Mouse (Mus musculus) embryonic facial prominence, embryonic 13.5 days (tissue): ENCODE results near the gene Ncbp3. TPM values are rescaled to one million over a fixed set of nuclear protein-coding genes. Genes with fewer than 3 reads are reported as not detected.
A peak's percentile ranks its signal among the peaks of the same experiment; 100 is the strongest.

Experiments
- ATAC-seq: fragments of 200-750 bp; cut with Nextera tagmentation; 2 replicates; pipeline ENCODE4 v1.8.0; 2017; ENCODE audit warnings: low read depth; ENCODE audit not compliant: insufficient number of reproducible peaks, insufficient read depth, low FRiP score, low TSS enrichment
- H3K27ac ChIP-seq: fragments of 300-500 bp; sonication (generic); 2 replicates; pipeline ENCODE4 v1.5.1; 2015; ENCODE audit warnings: moderate library complexity, mild to moderate bottlenecking, inconsistent platforms
- H3K27me3 ChIP-seq: fragments of 300-500 bp; sonication (generic); 2 replicates; pipeline ENCODE4 v1.6.1; 2015; ENCODE audit warnings: mild to moderate bottlenecking, inconsistent platforms
- H3K36me3 ChIP-seq: fragments of 300-500 bp; sonication (generic); 2 replicates; pipeline ENCODE4 v1.6.1; 2015; ENCODE audit warnings: mild to moderate bottlenecking, inconsistent platforms
- H3K4me1 ChIP-seq: fragments of 300-500 bp; sonication (generic); 2 replicates; pipeline ENCODE4 v1.6.1; 2015; ENCODE audit warnings: inconsistent platforms
- H3K4me2 ChIP-seq: fragments of 300-500 bp; sonication (generic); 2 replicates; pipeline ENCODE4 v1.6.1; 2015; ENCODE audit warnings: moderate library complexity, mild to moderate bottlenecking, inconsistent platforms
- H3K4me3 ChIP-seq: fragments of 300-500 bp; sonication (generic); 2 replicates; pipeline ENCODE4 v1.5.1; 2015; ENCODE audit warnings: mild to moderate bottlenecking, inconsistent platforms
- H3K9ac ChIP-seq: fragments of 300-500 bp; sonication (generic); 2 replicates; pipeline ENCODE4 v1.6.1; 2015; ENCODE audit warnings: mild to moderate bottlenecking, inconsistent platforms
- H3K9me3 ChIP-seq: fragments of 300-500 bp; sonication (generic); 2 replicates; pipeline ENCODE4 v1.6.1; 2016; ENCODE audit warnings: inconsistent platforms
- WGBS: fragments of 180-500 bp; shearing (Covaris S2); methylation state at CpG from one replicate; pipeline ENCODE4 v1.1.7; 2015; ENCODE audit warnings: mixed read lengths; 5-methylcytosine and 5-hydroxymethylcytosine counted together
- polyA plus RNA-seq: library from polyadenylated mRNA; unstranded; fragments of >200 nt; fragmentation: Nextera tagmentation; extraction: Ambion mirVana; gene quantifications from 2 replicates; pipeline ENCODE4 v1.2.1, GENCODE M21; 2015

Ncbp3 gene
- polyA plus RNA-seq, 1 experiment from 2014 or later: 14.4 TPM

DNA sequence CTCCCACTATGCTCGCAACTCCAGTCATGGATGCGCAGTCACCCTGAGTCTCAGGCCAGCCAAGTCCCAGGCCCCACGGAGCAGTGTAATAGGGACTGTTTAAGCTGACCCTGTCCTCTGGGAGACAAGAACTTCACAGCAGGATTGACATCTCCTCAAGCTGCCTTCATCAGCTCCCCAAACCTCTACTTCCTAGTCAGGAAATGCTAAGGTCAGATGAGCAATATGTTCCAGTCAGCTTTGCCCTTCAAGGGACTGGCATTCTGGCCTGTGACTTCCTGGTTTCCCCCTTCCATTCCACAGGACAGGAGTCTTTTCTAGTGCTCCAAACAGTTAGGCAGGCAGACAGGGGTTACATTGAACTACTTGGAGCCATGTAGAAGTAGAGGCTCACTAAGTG is 62.4 kb downstream of the Ncbp3 start:
- Histone ChIP-seq H3K4me2 (no peak overlapping the region), H3K27ac (no peak overlapping the region), H3K4me3 (no peak overlapping the region), H3K4me1 (no peaks in the 10 kb centered on the region), H3K9ac (no peak overlapping the region), H3K27me3 (no peaks in the 10 kb centered on the region), H3K9me3 (no peaks in the 10 kb centered on the region), H3K36me3 (no peaks in the 10 kb centered on the region)
- no peak for ATAC-seq
- WGBS: 84% methylated on average over 3 of the region's 3 CpGs

- Histone ChIP-seq H3K4me2 (no peak overlapping the region), H3K9ac (no peak overlapping the region), H3K4me1 (no peaks in the 10 kb centered on the region), H3K36me3 (no peaks in the 10 kb centered on the region), H3K27ac (no peak overlapping the region), H3K27me3 (no peaks in the 10 kb centered on the region), H3K9me3 (no peaks in the 10 kb centered on the region), H3K4me3 (no peak overlapping the region)
- ATAC-seq: no peak
- WGBS: 74% methylated on average over 6 of the region's 6 CpGs
Measured at GRCm38 (mm10) chr11:73111414-73111813, 63.8 kb downstream of the Ncbp3 start.

- no peak overlapping the region for H3K4me2 ChIP-seq
- H3K4me3 ChIP-seq: no peak overlapping the region
- H3K9me3 ChIP-seq: no peaks in the 10 kb centered on the region; the same call in 1 of the 2 replicates
- no peaks in the 10 kb centered on the region for H3K27me3 ChIP-seq
- 99% methylated on average over 6 of the region's 6 CpGs for WGBS
- H3K9ac ChIP-seq: no peak overlapping the region
- no peak for ATAC-seq
- no peaks in the 10 kb centered on the region for H3K4me1 ChIP-seq
- no peak overlapping the region for H3K27ac ChIP-seq
- H3K36me3 ChIP-seq: peaks cover 10% of the 10 kb centered on the region; the same call in 1 of the 2 replicates
Measured at GRCm38 (mm10) chr11:73126495-73126894, 78.9 kb downstream of the Ncbp3 start.

DNA sequence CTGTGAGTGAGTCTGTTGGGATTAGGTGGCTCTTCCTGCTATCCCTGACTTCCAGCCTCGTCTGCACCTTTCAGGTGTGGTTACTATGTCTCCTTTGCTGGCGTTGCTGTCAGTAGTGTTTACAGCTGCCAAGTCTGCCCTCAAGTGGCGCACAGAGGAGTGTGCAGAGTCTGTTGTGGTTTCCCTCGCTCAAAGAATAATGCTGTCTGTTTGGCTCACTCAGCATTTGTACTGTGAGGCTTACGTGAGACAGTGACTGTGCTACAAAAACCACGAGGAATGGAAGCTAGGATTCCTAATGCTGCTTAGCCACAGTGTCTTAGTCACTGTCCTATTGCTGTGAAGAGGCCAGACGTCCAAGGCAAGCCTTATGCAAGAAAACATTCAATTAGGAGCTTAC is 83.4 kb downstream of the Ncbp3 start:
- Histone ChIP-seq H3K27me3 (no peaks in the 10 kb centered on the region), H3K9ac (no peak overlapping the region), H3K4me3 (no peak overlapping the region), H3K4me2 (no peak overlapping the region), H3K27ac (no peak overlapping the region), H3K36me3 (peaks cover 39% of the 10 kb centered on the region), H3K9me3 (no peaks in the 10 kb centered on the region), H3K4me1 (peaks cover 17% of the 10 kb centered on the region)
- no peak for ATAC-seq
- WGBS: 79% methylated on average over 7 of the region's 7 CpGs

DNA sequence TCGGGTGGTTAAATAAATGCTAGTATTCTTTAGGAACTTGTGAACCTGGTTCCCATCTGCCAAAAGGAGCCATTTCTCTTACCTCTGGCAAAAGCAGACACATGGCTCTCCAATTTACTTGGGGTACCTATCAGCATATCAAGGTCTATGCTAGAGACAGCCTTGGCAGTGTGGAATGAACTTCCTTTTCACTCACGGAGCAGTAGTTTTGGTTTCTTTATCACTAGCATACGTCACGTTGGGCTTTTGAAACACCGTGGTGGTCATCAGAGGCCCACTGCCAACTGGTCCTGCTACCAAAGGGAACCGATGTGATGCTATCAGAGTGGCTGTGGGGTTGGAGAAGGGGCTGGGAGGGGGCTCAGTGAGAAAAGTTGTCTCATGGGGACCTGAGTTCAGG is 85.4 kb downstream of the Ncbp3 start:
- Histone ChIP-seq H3K4me1 (peaks cover 33% of the 10 kb centered on the region), H3K27me3 (no peaks in the 10 kb centered on the region), H3K4me2 (no peak overlapping the region), H3K4me3 (no peak overlapping the region), H3K9ac (no peak overlapping the region), H3K36me3 (peaks cover 41% of the 10 kb centered on the region), H3K9me3 (no peaks in the 10 kb centered on the region), H3K27ac (no peak overlapping the region)
- ATAC-seq: no peak
- WGBS: 94% methylated on average over 6 of the region's 6 CpGs

DNA sequence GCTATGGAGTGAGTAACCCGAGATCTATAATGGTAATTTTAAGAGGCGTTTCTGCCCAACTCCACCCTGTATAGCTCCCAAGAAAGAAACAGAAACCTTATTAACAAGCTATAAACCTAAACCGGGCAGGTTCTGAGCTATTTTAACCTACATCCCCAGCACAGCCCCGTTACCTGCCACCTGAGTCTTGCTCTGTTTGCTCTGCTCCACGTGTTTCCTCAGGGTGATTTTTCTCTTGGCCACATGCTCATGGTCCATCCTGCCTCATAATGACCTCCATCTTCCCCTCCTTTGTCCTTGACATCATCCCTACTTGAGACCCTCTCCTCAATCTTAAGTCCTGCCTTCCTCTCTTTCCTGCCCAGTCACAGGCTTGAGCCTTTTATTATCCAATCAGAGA is 86.6 kb downstream of the Ncbp3 start:
- Histone ChIP-seq H3K9me3 (no peaks in the 10 kb centered on the region), H3K4me1 (peaks cover 33% of the 10 kb centered on the region), H3K4me3 (no peak overlapping the region), H3K27me3 (no peaks in the 10 kb centered on the region), H3K27ac (no peak overlapping the region), H3K9ac (no peak overlapping the region), H3K36me3 (peaks cover 39% of the 10 kb centered on the region), H3K4me2 (peak overlapping the region; percentile 12)
- WGBS: 81% methylated on average over 5 of the region's 5 CpGs
- no peak for ATAC-seq

GRCm38 (mm10) chr11:73136587-73136986 is 89.0 kb downstream of the Ncbp3 start:
- H3K4me3 ChIP-seq: peak overlapping the region; percentile 89
- peak overlapping the region; percentile 88; the same call in 1 of the 2 replicates for H3K9ac ChIP-seq
- H3K27me3 ChIP-seq: no peaks in the 10 kb centered on the region
- H3K36me3 ChIP-seq: peaks cover 32% of the 10 kb centered on the region
- no peak for ATAC-seq
- H3K27ac ChIP-seq: no peak overlapping the region
- 88% methylated on average over 6 of the region's 6 CpGs for WGBS
- H3K9me3 ChIP-seq: no peaks in the 10 kb centered on the region
- H3K4me1 ChIP-seq: peaks cover 33% of the 10 kb centered on the region
- H3K4me2 ChIP-seq: peak overlapping the region; percentile 87

DNA sequence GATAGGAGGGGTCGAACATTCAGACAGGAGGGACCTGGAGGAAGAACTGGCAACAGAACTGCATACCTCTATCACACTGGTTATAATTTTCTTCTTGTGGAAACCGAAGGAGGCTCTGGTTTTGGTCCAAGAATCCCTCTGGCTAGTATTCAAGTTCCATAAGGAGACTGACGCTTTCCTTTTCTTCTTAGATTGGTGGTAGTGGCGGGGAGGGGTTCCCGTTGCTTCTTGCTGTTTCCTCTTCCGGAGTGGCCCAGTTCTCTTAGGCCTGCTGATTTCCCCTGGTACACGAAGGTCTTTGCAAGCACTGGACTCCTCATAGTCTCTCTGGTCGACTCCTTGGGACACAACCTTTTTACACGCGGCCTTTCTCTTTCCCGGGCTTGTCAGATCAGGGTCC is 89.5 kb downstream of the Ncbp3 start:
- Histone ChIP-seq H3K4me2 (peak overlapping the region; percentile 87), H3K36me3 (peaks cover 32% of the 10 kb centered on the region), H3K4me3 (peak overlapping the region; percentile 89), H3K27ac (no peak overlapping the region), H3K9me3 (no peaks in the 10 kb centered on the region), H3K27me3 (no peaks in the 10 kb centered on the region), H3K9ac (peak overlapping the region; percentile 88), H3K4me1 (peaks cover 33% of the 10 kb centered on the region)
- WGBS: 38% methylated on average over 11 of the region's 11 CpGs
- ATAC-seq: no peak

- Histone ChIP-seq H3K27me3 (no peaks in the 10 kb centered on the region), H3K27ac (no peak within 1 kb of the TSS)
- WGBS: under 1% methylated on average over 84 of the region's 84 CpGs
Measured at GRCm38 (mm10) chr11:73137591-73138501, 90.3 kb downstream of the Ncbp3 start, which contains the start of gene Haspin. Gene Haspin, minus strand, starts transcription at chr11:73138294.

More at GRCm38 (mm10) chr11:73137591-73138501, 90.3 kb downstream of the Ncbp3 start, which contains the start of gene Haspin:
- peak; percentile 89 for ATAC-seq
- Histone ChIP-seq H3K4me2 (peak within 1 kb of the TSS; percentile 87), H3K36me3 (peaks cover 24% of the 10 kb centered on the region), H3K4me3 (peak within 1 kb of the TSS; percentile 89), H3K9ac (peak within 1 kb of the TSS; percentile 88), H3K4me1 (peaks cover 33% of the 10 kb centered on the region), H3K9me3 (no peaks in the 10 kb centered on the region)

Other genes starting within 250 kb of the Ncbp3 start
- gene Atp2a3, start 86.6 kb upstream of the Ncbp3 start, polyA plus RNA-seq: 1.3 and 1.6 TPM in 2 replicates
- gene P2rx1, start 48.7 kb upstream of the Ncbp3 start, polyA plus RNA-seq: 0.96 and 1.0 TPM in 2 replicates
- gene Camkk1, start 28.8 kb upstream of the Ncbp3 start, polyA plus RNA-seq: 8.4 and 8.6 TPM in 2 replicates
- 0.22 and 0.32 TPM in 2 replicates for gene Itgae, start 42.8 kb downstream of the Ncbp3 start, polyA plus RNA-seq
- gene Haspin, start 90.5 kb downstream of the Ncbp3 start, polyA plus RNA-seq: 14.6 and 16.2 TPM in 2 replicates
- 0.25 TPM in 1 of 2 replicates, not detected in the other for gene P2rx5, start 112.6 kb downstream of the Ncbp3 start, polyA plus RNA-seq
- 94.3 and 102 TPM in 2 replicates for gene Emc6, start 129.3 kb downstream of the Ncbp3 start, polyA plus RNA-seq
- gene Tax1bp3, start 129.3 kb downstream of the Ncbp3 start, polyA plus RNA-seq: 199 and 208 TPM in 2 replicates
- 23.5 and 23.6 TPM in 2 replicates for gene Ctns, start 151.3 kb downstream of the Ncbp3 start, polyA plus RNA-seq
- 1.6 and 1.9 TPM in 2 replicates for gene Shpk, start 151.7 kb downstream of the Ncbp3 start, polyA plus RNA-seq
- 0.11 TPM in 1 of 2 replicates, not detected in the other for gene Trpv1, start 186.5 kb downstream of the Ncbp3 start, polyA plus RNA-seq
- gene Trpv3, start 219.6 kb downstream of the Ncbp3 start, polyA plus RNA-seq: 0.12 and 0.15 TPM in 2 replicates